Mouse (Mus musculus): Measurements from ENCODE around the gene Mlip.

Gene Mlip

GRCm38 (mm10) chr9:77347704-77348103 lies 5.1 kb downstream of the Mlip start:
- no peak for DNase-seq (ENCODE audit: low read depth, low spot score)

- no peak for DNase-seq (ENCODE audit: low read depth, low spot score)
Measured at GRCm38 (mm10) chr9:77344318-77344717, 8.5 kb downstream of the Mlip start.

DNA sequence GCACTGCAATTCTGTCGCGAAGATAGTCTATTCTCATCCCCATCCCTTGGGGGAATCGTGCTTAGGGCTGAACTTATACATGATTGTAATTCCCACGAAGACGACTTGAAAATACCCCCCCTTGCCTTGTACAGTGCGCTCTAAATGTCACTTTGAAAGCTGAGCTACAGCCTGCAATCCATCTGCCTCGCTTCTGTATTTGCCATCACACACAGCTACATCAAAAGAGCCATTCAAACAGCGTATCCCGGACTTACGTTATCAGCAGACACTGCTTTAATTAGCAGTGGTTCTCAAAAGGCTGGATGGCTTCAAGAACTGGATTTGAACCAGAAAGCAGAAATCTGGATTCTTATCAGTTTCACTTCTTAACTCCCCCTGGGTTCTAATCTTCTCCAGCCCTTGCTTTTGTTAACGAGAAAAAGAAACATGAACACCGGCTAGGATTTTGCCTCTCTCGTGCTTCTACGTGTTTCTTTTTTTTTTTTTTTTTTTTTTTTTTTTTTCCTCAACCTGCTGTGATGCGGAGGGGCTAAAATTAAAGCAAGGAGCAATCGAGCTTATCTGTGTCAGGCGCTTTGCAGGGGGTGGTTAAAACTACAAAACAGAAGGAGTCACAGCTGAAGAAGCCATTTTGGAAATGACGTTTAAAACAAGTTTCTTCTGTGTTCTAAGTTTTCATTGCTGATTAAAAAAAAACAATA lies 12.5 kb downstream of the Mlip start:
- DNase-seq (ENCODE audit: low read depth, low spot score), result peak; percentile 70

- DNase-seq (ENCODE audit: low read depth, low spot score), result peak; percentile 44
Measured at GRCm38 (mm10) chr9:77339571-77340148, 13.1 kb downstream of the Mlip start.

DNA sequence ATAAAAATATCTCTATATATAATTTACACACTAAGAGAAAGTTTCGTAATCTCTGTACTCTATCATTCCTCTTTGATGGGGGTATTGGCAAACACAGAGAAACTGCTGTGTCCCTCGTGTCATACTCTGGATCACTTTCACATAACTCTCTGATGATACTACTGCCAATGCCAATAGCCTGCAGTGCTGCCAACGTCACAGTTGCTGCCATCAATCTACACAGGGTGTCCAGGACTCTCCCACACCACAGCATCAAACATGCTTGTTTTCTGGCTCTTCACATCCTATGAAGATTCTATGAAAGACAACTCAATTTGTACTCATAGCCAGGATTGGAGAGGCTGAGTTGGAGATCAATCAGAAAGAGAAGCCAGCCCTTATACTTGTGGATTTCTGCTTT lies 17.4 kb downstream of the Mlip start:
- DNase-seq (ENCODE audit: low read depth, low spot score), result no peak

DNA sequence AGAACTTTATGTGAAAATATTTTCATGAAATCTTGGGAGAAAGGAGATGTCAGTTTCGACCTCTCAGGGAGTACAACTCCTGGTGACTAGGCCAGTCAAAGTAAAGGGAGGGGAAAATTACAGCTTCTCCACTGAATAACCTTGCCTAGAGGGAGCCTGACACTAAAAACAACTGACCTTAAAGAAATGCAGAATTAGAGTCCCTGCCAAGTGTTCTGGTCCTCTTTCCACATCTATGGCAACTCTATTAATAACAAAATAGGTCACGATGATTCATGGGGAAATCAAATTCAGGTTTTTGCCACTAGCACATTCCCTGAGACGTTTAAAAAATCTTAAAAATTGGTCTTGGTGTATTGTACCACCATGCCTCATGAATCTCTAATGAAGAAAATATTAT lies 34.4 kb downstream of the Mlip start:
- DNase-seq (ENCODE audit: low read depth, low spot score), result no peak

DNA sequence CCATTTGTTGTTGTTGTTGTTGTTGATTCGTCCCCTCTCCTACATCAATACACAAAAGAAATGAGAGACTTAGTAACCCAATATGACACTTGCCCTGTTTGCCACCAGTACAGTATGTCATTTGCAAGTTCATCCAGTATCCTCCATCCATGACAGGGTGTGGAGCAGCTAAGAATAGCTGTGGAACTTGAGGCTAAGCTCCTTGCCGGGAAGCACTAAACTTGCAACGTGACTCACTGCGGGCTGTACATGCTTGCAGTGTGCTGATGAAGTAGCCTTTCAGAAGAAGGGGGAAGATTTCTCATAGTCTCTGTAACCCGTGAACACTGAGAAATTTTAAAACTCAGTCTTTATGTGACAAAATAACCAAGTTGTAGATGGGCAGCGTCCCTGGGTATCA lies 42.2 kb downstream of the Mlip start:
- DNase-seq (ENCODE audit: low read depth, low spot score), result no peak

- peak; percentile 31 for DNase-seq (ENCODE audit: low read depth, low spot score)
Measured at GRCm38 (mm10) chr9:77305417-77305816, 47.4 kb downstream of the Mlip start.

DNA sequence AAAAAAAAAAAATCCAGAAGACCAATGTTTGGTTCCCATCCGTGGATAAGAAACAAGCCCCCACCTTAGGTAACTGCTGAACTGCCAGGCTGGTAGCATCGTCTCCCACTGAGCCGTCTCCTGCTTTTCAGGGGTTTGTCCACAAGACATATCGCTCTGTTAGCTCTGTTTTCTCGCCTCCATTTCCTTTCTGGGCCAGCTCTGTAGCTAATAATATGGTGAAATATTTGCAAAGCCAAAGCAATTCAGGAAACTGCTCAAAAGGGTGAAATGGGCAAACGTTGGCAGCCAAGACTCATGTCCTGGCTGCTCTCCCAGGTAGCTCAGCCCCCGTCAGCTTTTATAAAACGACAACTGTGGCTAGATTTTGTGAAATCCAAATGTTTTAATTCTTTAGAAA lies 50.4 kb downstream of the Mlip start:
- peak; percentile 44 for DNase-seq (ENCODE audit: low read depth, low spot score)

- DNase-seq (ENCODE audit: low read depth, low spot score), result no peak
Measured at GRCm38 (mm10) chr9:77287958-77288357, 64.8 kb downstream of the Mlip start.

DNA sequence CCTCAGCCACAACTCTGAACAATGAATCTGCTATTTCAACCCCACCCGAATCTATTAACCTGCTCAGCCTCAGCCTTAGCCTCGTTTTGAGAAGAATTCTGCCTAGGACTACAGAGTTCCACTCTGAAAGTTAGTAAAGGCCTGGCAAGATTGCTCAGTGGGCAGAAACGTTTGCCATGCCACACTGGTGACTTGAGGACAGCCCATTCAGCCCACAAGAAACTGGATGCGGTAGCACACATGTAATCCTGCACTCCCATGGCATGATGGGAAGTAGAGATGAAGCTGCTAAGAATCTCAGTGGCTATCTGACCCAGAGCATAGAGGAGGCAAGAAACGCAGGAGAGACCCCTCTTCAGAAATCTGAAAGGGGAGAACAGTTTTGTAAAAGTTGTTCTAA lies 73.4 kb downstream of the Mlip start:
- DNase-seq (ENCODE audit: low read depth, low spot score), result no peak

- no peak for DNase-seq (ENCODE audit: low read depth, low spot score)
Measured at GRCm38 (mm10) chr9:77278055-77278454, 74.7 kb downstream of the Mlip start.

DNA sequence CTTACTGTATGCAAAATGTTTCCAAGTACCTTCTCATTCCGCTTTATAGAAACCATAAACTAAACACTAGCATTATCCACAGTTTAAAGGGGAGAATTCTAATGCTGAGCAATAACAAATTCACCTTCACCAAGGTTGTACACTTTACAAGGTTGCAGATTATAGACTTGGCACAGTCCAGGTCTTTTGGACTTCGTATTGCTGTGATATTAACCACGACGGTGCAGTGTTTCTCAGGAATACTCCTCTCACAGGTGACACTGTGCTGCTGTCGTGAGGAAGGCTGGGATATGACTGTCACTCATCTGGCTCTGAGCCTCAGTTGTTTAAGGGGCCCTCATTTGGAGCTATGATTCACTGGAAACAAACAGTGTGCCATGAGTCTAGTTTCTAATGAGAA lies 75.5 kb downstream of the Mlip start:
- no peak for DNase-seq (ENCODE audit: low read depth, low spot score)

DNA sequence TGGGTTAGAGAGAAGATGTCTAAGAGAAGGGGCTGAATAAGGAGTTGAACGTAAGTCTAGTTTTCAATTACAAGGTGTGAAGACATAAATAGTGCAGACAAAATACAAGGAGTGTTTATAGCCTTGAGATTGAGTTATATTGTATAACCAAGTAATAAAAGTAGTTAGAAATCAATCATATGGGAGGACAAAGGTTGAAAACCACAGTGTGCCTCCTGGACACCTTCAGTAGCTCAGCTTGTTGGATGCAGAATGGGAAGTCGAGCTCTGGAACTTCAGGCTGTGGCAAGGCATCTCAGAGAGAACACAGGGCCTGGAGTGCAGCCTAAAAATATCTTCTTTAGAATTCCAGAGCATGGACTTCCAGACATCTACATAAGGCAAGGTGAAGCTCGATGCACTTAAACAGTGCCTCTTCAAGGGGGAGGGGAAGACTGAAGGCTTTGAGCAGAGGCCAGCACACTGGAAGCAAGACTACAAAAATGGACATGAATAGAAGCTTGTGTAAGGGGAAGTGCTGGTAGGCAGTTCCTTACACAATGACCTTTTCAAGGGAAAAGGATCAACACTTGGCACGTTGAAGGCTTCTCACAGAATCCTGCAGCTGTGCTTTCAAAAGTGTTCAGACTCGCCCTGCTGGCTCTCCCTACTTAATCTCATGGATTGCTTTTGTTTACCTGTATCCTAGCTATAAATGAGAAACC lies 76.2 kb downstream of the Mlip start:
- DNase-seq (ENCODE audit: low read depth, low spot score), result no peak

- DNase-seq (ENCODE audit: low read depth, low spot score), result no peak
Measured at GRCm38 (mm10) chr9:77272727-77273126, 80.0 kb downstream of the Mlip start.

DNA sequence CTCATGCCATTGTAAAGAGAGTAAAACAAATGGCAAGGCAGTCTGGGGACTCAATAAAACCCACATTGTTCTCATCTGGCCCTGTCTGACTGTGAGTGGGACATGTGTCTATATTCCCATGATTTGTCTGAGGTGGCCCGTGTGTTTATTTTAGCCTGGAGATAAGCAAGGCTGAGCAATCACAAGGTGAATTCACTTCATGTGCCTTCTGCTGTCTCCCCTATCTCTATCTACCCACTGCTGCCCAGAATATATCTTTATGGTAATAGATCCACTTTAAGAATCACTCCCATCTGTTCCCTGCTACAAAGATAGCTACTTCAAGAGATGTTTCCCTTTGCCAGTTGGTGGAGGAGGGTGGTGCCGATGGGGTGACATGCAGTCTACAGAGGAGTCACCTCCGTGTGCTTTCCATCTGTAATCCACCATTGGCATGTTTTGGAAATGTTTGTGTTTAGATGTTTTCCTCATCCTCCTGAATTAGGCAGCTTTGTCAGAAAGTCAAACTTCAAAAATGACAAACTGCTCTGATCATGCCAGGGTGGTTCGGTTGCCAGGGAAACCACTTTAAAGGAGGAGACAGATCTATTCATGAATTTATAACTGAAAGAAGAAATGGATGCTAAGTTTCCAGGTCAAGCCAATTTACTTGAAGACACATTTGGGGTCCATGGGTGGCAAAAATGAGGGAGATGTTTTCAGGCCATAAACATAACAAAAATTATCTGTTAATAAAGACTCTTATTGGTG lies 87.3 kb downstream of the Mlip start:
- DNase-seq (ENCODE audit: low read depth, low spot score), result peak; percentile 92

DNA sequence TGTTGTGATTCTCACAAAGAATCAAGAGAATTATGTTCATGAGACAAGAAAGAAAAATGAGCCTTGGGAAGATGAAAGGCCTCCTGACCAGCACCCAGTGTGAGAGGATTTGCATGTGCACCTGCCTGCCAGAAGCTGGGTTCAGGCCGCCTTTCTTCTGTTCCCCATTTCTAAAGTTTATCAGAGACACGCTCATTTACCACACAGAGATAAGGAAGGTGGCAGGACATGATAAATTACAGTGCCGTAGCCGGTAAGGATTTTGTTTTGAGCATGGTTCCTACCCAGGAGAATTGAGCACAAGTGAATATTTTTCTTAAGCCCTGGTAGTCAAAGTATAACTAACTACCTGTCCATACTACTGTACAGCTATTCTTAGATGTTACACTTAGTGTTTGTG lies 93.7 kb downstream of the Mlip start:
- no peak for DNase-seq (ENCODE audit: low read depth, low spot score)

DNA sequence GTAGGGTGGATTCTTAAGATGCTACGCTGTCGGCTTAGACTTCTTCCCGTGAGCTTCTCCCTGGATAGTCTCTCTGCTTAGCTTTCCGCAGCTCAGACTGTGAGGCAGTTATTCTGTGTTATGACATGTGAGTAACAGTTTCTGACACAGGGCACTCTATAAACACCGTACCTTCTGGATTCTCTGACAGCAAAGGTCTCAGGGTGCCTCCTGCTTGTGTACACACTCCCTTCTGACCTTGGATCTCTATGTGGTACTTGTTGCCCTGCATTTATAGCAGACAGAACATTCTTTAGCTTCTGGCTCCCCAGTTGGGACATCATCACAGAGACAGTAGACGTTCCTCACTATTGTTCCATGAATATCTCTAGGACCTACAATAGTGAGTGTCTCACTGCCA lies 94.5 kb downstream of the Mlip start:
- no peak for DNase-seq (ENCODE audit: low read depth, low spot score)

GRCm38 (mm10) chr9:77254514-77254913 lies 98.3 kb downstream of the Mlip start:
- peak; percentile 76 for DNase-seq (ENCODE audit: low read depth, low spot score)

DNA sequence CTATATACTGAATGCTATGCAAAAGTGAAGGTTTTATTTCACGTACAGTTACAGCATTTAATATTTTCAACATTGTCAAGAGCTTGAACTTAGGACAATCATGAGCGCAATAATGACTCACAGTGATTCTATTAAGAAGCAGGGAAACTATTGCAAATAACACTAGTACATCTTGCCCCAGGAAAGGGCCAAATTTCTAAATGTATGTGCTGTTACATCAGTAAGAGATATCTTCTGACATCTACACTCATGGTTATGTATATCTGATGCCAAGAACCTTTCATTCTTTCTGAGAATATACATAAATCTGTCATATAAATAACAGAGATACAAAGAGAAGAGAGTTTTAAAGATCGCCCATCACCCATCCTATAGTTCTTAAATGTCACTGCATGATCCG lies 100.0 kb downstream of the Mlip start:
- DNase-seq (ENCODE audit: low read depth, low spot score), result no peak

- DNase-seq (ENCODE audit: low read depth, low spot score), result peak; percentile 74
Measured at GRCm38 (mm10) chr9:77252134-77252533, 100.6 kb downstream of the Mlip start.

GRCm38 (mm10) chr9:77251511-77252112 lies 101.2 kb downstream of the Mlip start:
- peak; percentile 35 for DNase-seq (ENCODE audit: low read depth, low spot score)

All from telencephalon, adult 2 months (tissue).